In genomic region chr11:52261937-52262336, GRCm38 (mm10) we compare ENCODE assay signal across 10 mouse cellular contexts. TPM values are rescaled to one million over a fixed set of nuclear protein-coding genes. Genes with fewer than 3 reads are reported as not detected.
DNase-seq lines count a peak whose midpoint lies in the region; ATAC-seq and TF ChIP-seq lines count a peak whose summit lies in the region.
"Had no signal": no experiment of that assay in that cellular context is flagged by ENCODE, and none has a peak within 500 bp of the region (broad histone marks: within the 10 kb centered on the region; RNA-seq: fewer than 3 reads in every experiment).

No protein-coding gene starts in this region.

- peaks cover 6% of the 10 kb centered on the region; the same call in 1 of the 2 replicates for H3K4me1 ChIP-seq in heart, postnatal 0 days (ENCODE audit: control insufficient read depth, insufficient read depth)
- H3K4me1 ChIP-seq in heart, embryonic 11.5 days (ENCODE audit: control insufficient read depth, insufficient read depth, low read length) = peaks cover 20% of the 10 kb centered on the region
- H3K4me1 ChIP-seq in forebrain, embryonic 14.5 days (ENCODE audit: control insufficient read depth, insufficient read depth, low read length) = no peaks in the 10 kb centered on the region

- H3K4me3 ChIP-seq in heart, postnatal 0 days (ENCODE audit: low read depth, low read length) = no peak overlapping the region
- no peak overlapping the region for H3K4me3 ChIP-seq in heart, embryonic 11.5 days (ENCODE audit: low read depth, low read length)
- no peak overlapping the region for H3K4me3 ChIP-seq in C2C12 (ENCODE audit: insufficient read depth, poor library complexity, severe bottlenecking)
- H3K4me3 ChIP-seq in forebrain, embryonic 14.5 days (ENCODE audit: low read depth, low read length) = no peak overlapping the region
- H3K4me3 ChIP-seq: limb, embryonic 13.5 days had no signal

- no peak overlapping the region for H3ac ChIP-seq in C2C12 (ENCODE audit: control insufficient read depth, insufficient read length, low read depth)

- TF ChIP-seq CTCF in heart, postnatal 0 days (IDR thresholded peaks at IDR 0.05; ENCODE audit: low read depth) = peak; percentile 77
- peak; percentile 74 for TF ChIP-seq CTCF in C2C12 (IDR thresholded peaks at IDR 0.05; ENCODE audit: control insufficient read depth, insufficient read depth, insufficient read length)

- no peaks in the 10 kb centered on the region for H3K79me2 ChIP-seq in C2C12 (ENCODE audit: control insufficient read depth, insufficient read depth)

- H3K27ac ChIP-seq in heart, postnatal 0 days (ENCODE audit: low read depth) = no peak overlapping the region
- H3K27ac ChIP-seq in heart, embryonic 11.5 days (ENCODE audit: low read depth, low read length) = no peak overlapping the region
- H3K27ac ChIP-seq in forebrain, embryonic 14.5 days (ENCODE audit: low read depth, low read length) = no peak overlapping the region
- H3K27ac ChIP-seq: limb, embryonic 13.5 days had no signal

- no peak for TF ChIP-seq EP300 in heart, postnatal 0 days (IDR thresholded peaks at IDR 0.05; ENCODE audit: low read depth)

- H3K4me2 ChIP-seq in heart, postnatal 0 days (ENCODE audit: low read depth, low read length) = no peak overlapping the region
- no peak overlapping the region for H3K4me2 ChIP-seq in heart, embryonic 11.5 days
- no peak overlapping the region for H3K4me2 ChIP-seq in forebrain, embryonic 14.5 days (ENCODE audit: low read length)
- H3K4me2 ChIP-seq: limb, embryonic 13.5 days had no signal

- intact Hi-C loops in heart, postnatal 14 days (cut with DNase I) = loop anchor here (2.0 kb wide), 1 partner anchor 35 kb away; no protein-coding TSS in a partner anchor

- H3K27me3 ChIP-seq in heart, postnatal 0 days (ENCODE audit: control insufficient read depth, insufficient read depth, low read length) = no peaks in the 10 kb centered on the region
- H3K27me3 ChIP-seq in heart, embryonic 11.5 days (ENCODE audit: control insufficient read depth, insufficient read depth, low read length) = no peaks in the 10 kb centered on the region
- no peaks in the 10 kb centered on the region for H3K27me3 ChIP-seq in C2C12 (ENCODE audit: control insufficient read depth, insufficient read depth, insufficient read length)
- H3K27me3 ChIP-seq in forebrain, embryonic 14.5 days (replicated peaks; ENCODE audit: control insufficient read depth, insufficient read depth, low read length) = no peaks in the 10 kb centered on the region
- H3K27me3 ChIP-seq: limb, embryonic 13.5 days had no signal

- DNase-seq in heart, postnatal 0 days (ENCODE audit: low spot score) = peak; percentile 53
- peak; percentile 84 to 89 for DNase-seq in adrenal gland, postnatal 36 days
- DNase-seq in heart, postnatal 14 days = peak; percentile 62 to 75
- peak; percentile 54 to 79 for DNase-seq in urinary bladder, postnatal 4 days (ENCODE audit: low spot score in 2 of 2)
- no peak for DNase-seq in forebrain, embryonic 14.5 days (ENCODE audit: low spot score)

- H3K36me3 ChIP-seq in heart, postnatal 0 days (replicated peaks; ENCODE audit: control insufficient read depth, insufficient read depth, low read length) = no peaks in the 10 kb centered on the region; the same call in 1 of the 2 replicates
- H3K36me3 ChIP-seq in heart, embryonic 11.5 days (ENCODE audit: control insufficient read depth, insufficient read depth, low read length) = 0 out of 2 replicates have a peak, but pooled peaks cover 2% of the 10 kb centered on the region
- peaks cover 13% of the 10 kb centered on the region for H3K36me3 ChIP-seq in C2C12 (ENCODE audit: control insufficient read depth, insufficient read depth)
- no peaks in the 10 kb centered on the region for H3K36me3 ChIP-seq in forebrain, embryonic 14.5 days (ENCODE audit: control insufficient read depth, insufficient read depth, low read length)

- 34% methylated on average over 5 of the region's 5 CpGs for WGBS in heart, postnatal 0 days
- WGBS in heart, embryonic 11.5 days (ENCODE audit: insufficient replicate concordance) = 39% methylated on average over 5 of the region's 5 CpGs
- 58% methylated on average over 5 of the region's 5 CpGs for WGBS in forebrain, embryonic 14.5 days

- ATAC-seq in heart, postnatal 0 days (ENCODE audit: insufficient read depth, low read depth) = peak; percentile 61
- ATAC-seq in heart, embryonic 11.5 days (replicated peaks; ENCODE audit: insufficient number of reproducible peaks, low FRiP score, low TSS enrichment) = no peak
- peak; percentile 82 for ATAC-seq in megakaryocyte progenitor cell, adult 5-6 weeks (replicated peaks; ENCODE audit: poor library complexity)
- no peak for ATAC-seq in forebrain, embryonic 14.5 days

- no peak overlapping the region for H3K9ac ChIP-seq in heart, postnatal 0 days (replicated peaks; ENCODE audit: low read depth, low read length)
- H3K9ac ChIP-seq in heart, embryonic 11.5 days (ENCODE audit: low read depth, low read length) = no peak overlapping the region
- H3K9ac ChIP-seq in forebrain, embryonic 14.5 days (ENCODE audit: low read length) = no peak overlapping the region
- H3K9ac ChIP-seq: limb, embryonic 13.5 days had no signal

- H3K79me3 ChIP-seq in C2C12 (ENCODE audit: low read depth) = no peaks in the 10 kb centered on the region

- no peaks in the 10 kb centered on the region for H3K9me3 ChIP-seq in heart, postnatal 0 days (replicated peaks; ENCODE audit: control insufficient read depth, low read length)
- H3K9me3 ChIP-seq in heart, embryonic 11.5 days (replicated peaks; ENCODE audit: control insufficient read depth, low read length) = no peaks in the 10 kb centered on the region
- H3K9me3 ChIP-seq in forebrain, embryonic 14.5 days (replicated peaks; ENCODE audit: control insufficient read depth, low read length) = no peaks in the 10 kb centered on the region
- H3K9me3 ChIP-seq: limb, embryonic 13.5 days had no signal

TF ChIP-seq in C2C12, 6 proteins besides CTCF, POLR2A, EP300 and RAD21:
- TF ChIP-seq MAX (IDR thresholded peaks at IDR 0.05) = peak; percentile 30
- TF ChIP-seq FOSL1 (IDR thresholded peaks at IDR 0.05; ENCODE audit: insufficient read depth, low read length, poor library complexity, severe bottlenecking) = no peak
- no peak for TF ChIP-seq CEBPB (IDR thresholded peaks at IDR 0.05; ENCODE audit: low read depth)

RNA-seq across cellular contexts. Expression of gene Tcf7, which starts 20.9 kb away (rescaled TPM):
- total RNA-seq in heart, postnatal 0 days (2014; rRNA removed; ENCODE audit: low replicate concordance) = 0.15 and 5.2 TPM in 2 replicates
- polyA plus RNA-seq in heart, postnatal 0 days (2015; fragmentation: Nextera tagmentation; extraction: Ambion mirVana) = 0.88 and 1.1 TPM in 2 replicates
- 5.3 and 5.5 TPM in 2 replicates for polyA plus RNA-seq in heart, embryonic 11.5 days (2014; fragmentation: Nextera tagmentation; extraction: Ambion mirVana)
- 25.3 TPM for polyA plus RNA-seq in C2C12 (2012; fragmentation: generic; extraction: Trizol)
- 10 to 100 TPM; 36.8 to 50.1 TPM for total RNA-seq in adrenal gland, postnatal 36 days (2021)
- 10 to 100 TPM in 1 of 2 experiments, 1 to 10 TPM in 1; 3.2 to 45.5 TPM for total RNA-seq in heart, postnatal 14 days (2021)
- total RNA-seq in megakaryocyte progenitor cell, adult 5-6 weeks (2015) = 1.0 and 2.6 TPM in 2 replicates
- 0.64 TPM in 1 of 2 replicates, not detected in the other for total RNA-seq in megakaryocyte progenitor cell, adult 5-6 weeks (2017)
- polyA plus RNA-seq in forebrain, embryonic 14.5 days (2014; fragmentation: Nextera tagmentation; extraction: Ambion mirVana) = 2.6 and 4.0 TPM in 2 replicates

RNA-seq across cellular contexts. Expression of gene Skp1a, which starts 30.1 kb away (rescaled TPM):
- total RNA-seq in heart, postnatal 0 days (2014; rRNA removed; ENCODE audit: low replicate concordance) = 158 and 163 TPM in 2 replicates
- polyA plus RNA-seq in heart, postnatal 0 days (2015; fragmentation: Nextera tagmentation; extraction: Ambion mirVana) = 492 and 524 TPM in 2 replicates
- polyA plus RNA-seq in heart, embryonic 11.5 days (2014; fragmentation: Nextera tagmentation; extraction: Ambion mirVana) = 506 and 537 TPM in 2 replicates
- 149 TPM for polyA plus RNA-seq in C2C12 (2012; fragmentation: generic; extraction: Trizol)
- total RNA-seq in adrenal gland, postnatal 36 days (2021) = 100 to 1,000 TPM; 529 to 536 TPM
- 100 to 1,000 TPM; 225 to 227 TPM for total RNA-seq in heart, postnatal 14 days (2021)
- total RNA-seq in megakaryocyte progenitor cell, adult 5-6 weeks (2015) = 251 and 286 TPM in 2 replicates
- 254 and 291 TPM in 2 replicates for total RNA-seq in megakaryocyte progenitor cell, adult 5-6 weeks (2017)
- polyA plus RNA-seq in forebrain, embryonic 14.5 days (2014; fragmentation: Nextera tagmentation; extraction: Ambion mirVana) = 1,258 and 1,335 TPM in 2 replicates

RNA-seq across cellular contexts. Expression of gene Olfr1371, which starts 48.1 kb away (rescaled TPM):
- total RNA-seq in heart, postnatal 0 days (2014; rRNA removed; ENCODE audit: low replicate concordance) = not detected in 2 replicates
- polyA plus RNA-seq in heart, postnatal 0 days (2015; fragmentation: Nextera tagmentation; extraction: Ambion mirVana) = not detected in 2 replicates
- not detected in 2 replicates for polyA plus RNA-seq in heart, embryonic 11.5 days (2014; fragmentation: Nextera tagmentation; extraction: Ambion mirVana)
- not detected for polyA plus RNA-seq in C2C12 (2012; fragmentation: generic; extraction: Trizol)
- not detected for total RNA-seq in adrenal gland, postnatal 36 days (2021)
- total RNA-seq in heart, postnatal 14 days (2021) = not detected
- not detected in 2 replicates for total RNA-seq in megakaryocyte progenitor cell, adult 5-6 weeks (2015)
- total RNA-seq in megakaryocyte progenitor cell, adult 5-6 weeks (2017) = not detected in 2 replicates
- polyA plus RNA-seq in forebrain, embryonic 14.5 days (2014; fragmentation: Nextera tagmentation; extraction: Ambion mirVana) = not detected in 2 replicates
- polyA plus RNA-seq: limb, embryonic 13.5 days; stomach, embryonic 14.5 days had no signal

Comparison
In these comparisons a context has a peak if more than half of its experiments do, and no peak if none do; other contexts are left out.
1. ATAC-seq: peak in heart, postnatal 0 days (single experiment) and megakaryocyte progenitor cell, adult 5-6 weeks (single experiment); none in heart, embryonic 11.5 days (single experiment) and forebrain, embryonic 14.5 days (single experiment).